Mouse (Mus musculus) liver, adult 2 months (tissue): ENCODE results near the gene Glra3.

ENCODE experiments used
- CTCF ChIP-seq: fragments of 200-500 bp; IDR thresholded peaks from 2 replicates; pipeline ENCODE4 v1.5.1; 2011; ENCODE audit warnings: low read depth, low read length, control low read depth
- POLR2A ChIP-seq: fragments of 200-500 bp; IDR thresholded peaks from 2 replicates; pipeline ENCODE4 v1.6.1; 2011; ENCODE audit warnings: low read length, control low read depth; ENCODE audit not compliant: insufficient read depth; ENCODE audit errors: extremely low read depth

- TF ChIP-seq POLR2A = no peak
- no peak for TF ChIP-seq CTCF
These were observed 33.4 kb upstream of the Glra3 start, which contains the start of gene Adam29 for GRCm38 (mm10) chr8:55906848-55907247.
